ENCODE assay signal across 13 mouse cellular contexts in the genomic region with DNA sequence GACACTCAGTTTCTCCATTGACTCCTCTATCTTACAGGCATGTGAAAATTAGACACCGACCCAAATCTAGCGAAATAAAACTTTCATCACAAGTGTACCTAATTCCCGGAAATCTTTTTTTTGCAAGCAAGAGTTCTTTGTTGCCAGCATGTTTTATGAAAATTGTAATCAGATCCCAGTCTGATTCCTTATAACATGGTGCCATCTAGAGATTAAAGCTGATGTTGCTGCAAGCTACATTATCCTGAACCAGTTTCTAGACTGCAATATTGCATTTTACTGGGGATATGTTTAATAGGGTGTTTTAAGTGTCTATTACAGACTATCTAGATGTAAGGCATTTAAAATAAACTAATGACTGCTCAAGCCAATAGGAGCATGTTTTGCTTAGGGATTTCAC.
DNase-seq lines count a peak whose midpoint lies in the region; ATAC-seq and TF ChIP-seq lines count a peak whose summit lies in the region.
"Had no signal": no experiment of that assay in that cellular context is flagged by ENCODE, and none has a peak within 500 bp of the region (broad histone marks: within the 10 kb centered on the region; RNA-seq: fewer than 3 reads in every experiment).

No protein-coding gene starts in this region.

- peak; percentile 66; the same call in 1 of the 2 replicates for ATAC-seq in forebrain, postnatal 0 days
- ATAC-seq in forebrain, embryonic 15.5 days (replicated peaks) = no peak
- ATAC-seq in common myeloid progenitor, adult 5-6 weeks (replicated peaks; ENCODE audit: low read depth, poor library complexity, severe bottlenecking) = peak; percentile 54; the same call in 1 of the 2 replicates

- WGBS in forebrain, postnatal 0 days = 42% methylated on average over 3 of the region's 3 CpGs
- 70% methylated on average over 3 of the region's 3 CpGs for WGBS in forebrain, embryonic 15.5 days

- H3K4me1 ChIP-seq in forebrain, postnatal 0 days (ENCODE audit: insufficient read depth) = no peaks in the 10 kb centered on the region
- no peaks in the 10 kb centered on the region for H3K4me1 ChIP-seq in forebrain, embryonic 15.5 days
- H3K4me1 ChIP-seq: heart, embryonic 12.5 days had no signal

- DNase-seq in forebrain, postnatal 0 days = peak; percentile 78
- peak in 1 of 2 experiments; percentile 18 for DNase-seq in layer of hippocampus, adult 2 months (ENCODE audit: low spot score in 2 of 2)
- no peak for DNase-seq in layer of hippocampus, adult 8-10 months (ENCODE audit: low spot score in 2 of 2)
- peak; percentile 67 for DNase-seq in 416B (ENCODE audit: low read depth)
- DNase-seq in adipocyte (ENCODE audit: low spot score) = no peak
- no peak for DNase-seq in thymus, postnatal 10 days (ENCODE audit: low spot score in 2 of 2)
- DNase-seq: cerebellum, postnatal 10 days; gastrocnemius, postnatal 10 days; kidney, postnatal 36 days; lung, adult 18-20 months had no signal

- H3K9ac ChIP-seq in forebrain, postnatal 0 days = no peak overlapping the region
- no peak overlapping the region for H3K9ac ChIP-seq in forebrain, embryonic 15.5 days (replicated peaks)
- H3K9ac ChIP-seq: heart, embryonic 12.5 days had no signal

- H3K36me3 ChIP-seq in forebrain, postnatal 0 days (ENCODE audit: insufficient read depth) = no peaks in the 10 kb centered on the region
- H3K36me3 ChIP-seq in forebrain, embryonic 15.5 days = no peaks in the 10 kb centered on the region
- H3K36me3 ChIP-seq: heart, embryonic 12.5 days had no signal

- no peaks in the 10 kb centered on the region for H3K9me3 ChIP-seq in forebrain, postnatal 0 days (ENCODE audit: low read length)
- H3K9me3 ChIP-seq in forebrain, embryonic 15.5 days = no peaks in the 10 kb centered on the region
- H3K9me3 ChIP-seq: heart, embryonic 12.5 days had no signal

- no peaks in the 10 kb centered on the region for H3K27me3 ChIP-seq in forebrain, postnatal 0 days (ENCODE audit: insufficient read depth, low read length)
- H3K27me3 ChIP-seq in forebrain, embryonic 15.5 days = no peaks in the 10 kb centered on the region
- H3K27me3 ChIP-seq: heart, embryonic 12.5 days had no signal

- H3K4me2 ChIP-seq in forebrain, postnatal 0 days (ENCODE audit: low read depth) = no peak overlapping the region
- no peak overlapping the region for H3K4me2 ChIP-seq in forebrain, embryonic 15.5 days (replicated peaks)
- H3K4me2 ChIP-seq: heart, embryonic 12.5 days had no signal

- peak; percentile 70 for TF ChIP-seq CTCF in forebrain, postnatal 0 days (IDR thresholded peaks at IDR 0.05; ENCODE audit: low read depth)
- peak; percentile 85 for TF ChIP-seq CTCF in layer of hippocampus, adult 2 months (conservative IDR thresholded peaks at IDR 0.05)

- H3K27ac ChIP-seq in forebrain, postnatal 0 days (ENCODE audit: low read depth, low read length) = no peak overlapping the region
- H3K27ac ChIP-seq in forebrain, embryonic 15.5 days (replicated peaks) = no peak overlapping the region
- H3K27ac ChIP-seq in layer of hippocampus, adult 2 months = no peak overlapping the region

- H3K4me3 ChIP-seq in forebrain, postnatal 0 days (ENCODE audit: low read depth, low read length) = no peak overlapping the region
- H3K4me3 ChIP-seq in forebrain, embryonic 15.5 days = no peak overlapping the region
- H3K4me3 ChIP-seq in layer of hippocampus, adult 2 months = no peak overlapping the region
- H3K4me3 ChIP-seq: heart, embryonic 12.5 days had no signal

Comparison
In these comparisons a context has a peak if more than half of its experiments do, and no peak if none do; other contexts are left out.
1. DNase-seq: peak in forebrain, postnatal 0 days (single experiment) and 416B (single experiment); none in layer of hippocampus, adult 8-10 months (0 of 2), adipocyte (single experiment) and thymus, postnatal 10 days (0 of 2).